14 mouse cellular contexts compared by ENCODE assay signal in genomic region chr1:24097541-24097940, GRCm38 (mm10). TPM values are rescaled to one million over a fixed set of nuclear protein-coding genes. Genes with fewer than 3 reads are reported as not detected.
DNase-seq lines count a peak whose midpoint lies in the region; ATAC-seq and TF ChIP-seq lines count a peak whose summit lies in the region.
"Had no signal": no experiment of that assay in that cellular context is flagged by ENCODE, and none has a peak within 500 bp of the region (broad histone marks: within the 10 kb centered on the region; RNA-seq: fewer than 3 reads in every experiment).

No protein-coding gene starts in this region.

- DNase-seq in kidney, adult 2 months = peak; percentile 12
- no peak for DNase-seq in kidney, postnatal 25 days
- no peak for DNase-seq in intestine, embryonic 14.5 days (ENCODE audit: low spot score)
- DNase-seq in spleen, postnatal 4 days (ENCODE audit: low spot score in 2 of 2) = no peak
- DNase-seq in midbrain, postnatal 0 days (ENCODE audit: low spot score) = no peak
- DNase-seq: cerebellum, adult 9-10 months; gastrocnemius, adult 2 months; heart, postnatal 14 days; midbrain, embryonic 14.5 days; thymus, postnatal 4 days had no signal

- H3K4me1 ChIP-seq in kidney, adult 2 months (ENCODE audit: control insufficient read depth, insufficient read depth, low read length) = peaks cover 8% of the 10 kb centered on the region; the same call in 1 of the 2 replicates
- no peaks in the 10 kb centered on the region; the same call in 1 of the 2 replicates for H3K4me1 ChIP-seq in intestine, embryonic 14.5 days (replicated peaks; ENCODE audit: control insufficient read depth, insufficient read depth, low read length)
- no peaks in the 10 kb centered on the region for H3K4me1 ChIP-seq in liver, embryonic 12.5 days
- peaks cover 11% of the 10 kb centered on the region; the same call in 1 of the 2 replicates for H3K4me1 ChIP-seq in stomach, embryonic 14.5 days (ENCODE audit: control insufficient read depth, insufficient read depth, low read length)
- H3K4me1 ChIP-seq in midbrain, postnatal 0 days (ENCODE audit: insufficient read depth, low read length) = no peaks in the 10 kb centered on the region

- no peaks in the 10 kb centered on the region for H3K36me3 ChIP-seq in kidney, adult 2 months (ENCODE audit: control insufficient read depth, insufficient read depth, low read length)
- no peaks in the 10 kb centered on the region for H3K36me3 ChIP-seq in intestine, embryonic 14.5 days (ENCODE audit: control insufficient read depth, insufficient read depth, low read length)
- H3K36me3 ChIP-seq in liver, embryonic 12.5 days = no peaks in the 10 kb centered on the region
- H3K36me3 ChIP-seq in stomach, embryonic 14.5 days (ENCODE audit: control insufficient read depth, insufficient read depth, low read length) = no peaks in the 10 kb centered on the region
- H3K36me3 ChIP-seq in midbrain, postnatal 0 days (ENCODE audit: insufficient read depth, low read length) = no peaks in the 10 kb centered on the region
- H3K36me3 ChIP-seq: limb, embryonic 10.5 days had no signal

- WGBS in kidney, adult 2 months = 28% methylated on average over 8 of the region's 8 CpGs
- 34% methylated on average over 8 of the region's 8 CpGs for WGBS in intestine, embryonic 14.5 days
- 44% methylated on average over 8 of the region's 8 CpGs for whole genome bisulfite sequencing in liver, embryonic 12.5 days (ENCODE audit: insufficient replicate concordance)
- WGBS in stomach, embryonic 14.5 days = 33% methylated on average over 8 of the region's 8 CpGs
- WGBS in midbrain, postnatal 0 days = 72% methylated on average over 8 of the region's 8 CpGs

- peak overlapping the region; percentile 73 for H3K4me2 ChIP-seq in intestine, embryonic 14.5 days (ENCODE audit: low read length)
- 0 out of 2 replicates have a peak overlapping the region, but pooled peaks have one; percentile 8 for H3K4me2 ChIP-seq in liver, embryonic 12.5 days
- H3K4me2 ChIP-seq in stomach, embryonic 14.5 days (replicated peaks; ENCODE audit: low read depth, low read length) = peak overlapping the region; percentile 13; the same call in 1 of the 2 replicates
- H3K4me2 ChIP-seq in midbrain, postnatal 0 days (ENCODE audit: low read depth, low read length, poor library complexity, severe bottlenecking) = no peak overlapping the region

- H3K9ac ChIP-seq in intestine, embryonic 14.5 days (ENCODE audit: low read length) = no peak overlapping the region
- no peak overlapping the region for H3K9ac ChIP-seq in liver, embryonic 12.5 days
- H3K9ac ChIP-seq in stomach, embryonic 14.5 days (replicated peaks; ENCODE audit: low read depth, low read length) = no peak overlapping the region
- no peak overlapping the region for H3K9ac ChIP-seq in midbrain, postnatal 0 days (replicated peaks; ENCODE audit: low read length, poor library complexity, severe bottlenecking)

- no peak overlapping the region for H3K4me3 ChIP-seq in kidney, adult 2 months (ENCODE audit: insufficient read depth, low read depth, low read length)
- peak overlapping the region; percentile 18; the same call in 1 of the 2 replicates for H3K4me3 ChIP-seq in intestine, embryonic 14.5 days (ENCODE audit: low read depth, low read length)
- no peak overlapping the region for H3K4me3 ChIP-seq in liver, embryonic 12.5 days
- no peak overlapping the region for H3K4me3 ChIP-seq in stomach, embryonic 14.5 days (ENCODE audit: low read depth, low read length)
- no peak overlapping the region for H3K4me3 ChIP-seq in midbrain, postnatal 0 days (ENCODE audit: low read depth, low read length)
- H3K4me3 ChIP-seq: gastrocnemius, adult 2 months; limb, embryonic 10.5 days had no signal

- no peaks in the 10 kb centered on the region for H3K9me3 ChIP-seq in intestine, embryonic 14.5 days (ENCODE audit: control insufficient read depth, low read length)
- no peaks in the 10 kb centered on the region for H3K9me3 ChIP-seq in liver, embryonic 12.5 days (replicated peaks)
- no peaks in the 10 kb centered on the region for H3K9me3 ChIP-seq in stomach, embryonic 14.5 days (ENCODE audit: control insufficient read depth, low read depth, low read length)
- H3K9me3 ChIP-seq in midbrain, postnatal 0 days (ENCODE audit: low read length) = no peaks in the 10 kb centered on the region
- H3K9me3 ChIP-seq: limb, embryonic 10.5 days had no signal

- no peak for ATAC-seq in intestine, embryonic 14.5 days (replicated peaks; ENCODE audit: low FRiP score, low TSS enrichment, low read depth)
- ATAC-seq in liver, embryonic 12.5 days = no peak
- no peak for ATAC-seq in stomach, embryonic 14.5 days (ENCODE audit: insufficient number of reproducible peaks, insufficient read depth, low FRiP score, low read depth)
- no peak for ATAC-seq in midbrain, postnatal 0 days (ENCODE audit: low FRiP score)

- TF ChIP-seq CTCF in kidney, adult 2 months (conservative IDR thresholded peaks at IDR 0.05; ENCODE audit: insufficient read depth, insufficient read length, low read depth, low read length) = no peak
- no peak for TF ChIP-seq CTCF in midbrain, postnatal 0 days (IDR thresholded peaks at IDR 0.05)

- TF ChIP-seq POLR2A in kidney, adult 2 months (IDR thresholded peaks at IDR 0.05; ENCODE audit: low read depth, low read length) = no peak

- no peaks in the 10 kb centered on the region for H3K27me3 ChIP-seq in kidney, adult 2 months (replicated peaks; ENCODE audit: control insufficient read depth, insufficient read depth, low read length)
- no peaks in the 10 kb centered on the region for H3K27me3 ChIP-seq in intestine, embryonic 14.5 days (replicated peaks; ENCODE audit: control insufficient read depth, insufficient read depth, low read length)
- H3K27me3 ChIP-seq in liver, embryonic 12.5 days (replicated peaks) = peaks cover 41% of the 10 kb centered on the region
- H3K27me3 ChIP-seq in stomach, embryonic 14.5 days (ENCODE audit: control insufficient read depth, insufficient read depth, low read length) = no peaks in the 10 kb centered on the region
- H3K27me3 ChIP-seq in midbrain, postnatal 0 days (ENCODE audit: insufficient read depth, low read length) = no peaks in the 10 kb centered on the region

- H3K27ac ChIP-seq in kidney, adult 2 months (ENCODE audit: insufficient read depth, low read depth, low read length) = peak overlapping the region; percentile 45; the same call in 1 of the 2 replicates
- H3K27ac ChIP-seq in intestine, embryonic 14.5 days (ENCODE audit: low read depth) = peak overlapping the region; percentile 71
- 0 out of 2 replicates have a peak overlapping the region, but pooled peaks have one; percentile 45 for H3K27ac ChIP-seq in liver, embryonic 12.5 days
- no peak overlapping the region for H3K27ac ChIP-seq in stomach, embryonic 14.5 days (ENCODE audit: low read length)
- no peak overlapping the region for H3K27ac ChIP-seq in midbrain, postnatal 0 days (ENCODE audit: low read depth, low read length)
- H3K27ac ChIP-seq: gastrocnemius, adult 2 months; limb, embryonic 10.5 days; macrophage had no signal

RNA-seq across cellular contexts. Expression of gene Fam135a, which starts 2.6 kb away (rescaled TPM):
- polyA plus RNA-seq in kidney, adult 2 months (2012; rRNA removed) = 6.4 and 7.0 TPM in 2 replicates
- polyA plus RNA-seq in intestine, embryonic 14.5 days (2014; fragmentation: Nextera tagmentation; extraction: Ambion mirVana) = 36.4 and 39.9 TPM in 2 replicates
- polyA plus RNA-seq in liver, embryonic 12.5 days (2016; fragmentation: Nextera tagmentation; extraction: Ambion mirVana) = 7.8 and 8.6 TPM in 2 replicates
- polyA plus RNA-seq in stomach, embryonic 14.5 days (2014; fragmentation: Nextera tagmentation; extraction: Ambion mirVana) = 35.9 and 37.5 TPM in 2 replicates
- 38.0 and 44.4 TPM in 2 replicates for total RNA-seq in midbrain, postnatal 0 days (2014; rRNA removed)
- polyA plus RNA-seq in midbrain, postnatal 0 days (2015; fragmentation: Nextera tagmentation; extraction: Ambion mirVana) = 19.8 and 22.0 TPM in 2 replicates

Comparison
In these comparisons a context has a peak if more than half of its experiments do, and no peak if none do; other contexts are left out.
1. H3K27ac ChIP-seq: peak in kidney, adult 2 months (single experiment), intestine, embryonic 14.5 days (single experiment) and liver, embryonic 12.5 days (single experiment); none in stomach, embryonic 14.5 days (single experiment) and midbrain, postnatal 0 days (single experiment).